Mouse (Mus musculus) kidney, embryonic 16.5 days (tissue): ENCODE measurements around the gene Mat1a. TPM values are rescaled to one million over a fixed set of nuclear protein-coding genes. Genes with fewer than 3 reads are reported as not detected.

Experiments
- ATAC-seq: fragments of 200-750 bp; cut with Nextera tagmentation; 2 replicates; pipeline ENCODE4 v1.8.0; 2017; ENCODE audit warnings: moderate TSS enrichment; ENCODE audit not compliant: low FRiP score, low TSS enrichment
- H3K27ac ChIP-seq: fragments of 300-500 bp; sonication (generic); 2 replicates; pipeline ENCODE4 v1.5.1; 2014; ENCODE audit warnings: low read length
- H3K27me3 ChIP-seq: fragments of 300-500 bp; sonication (generic); 2 replicates; pipeline ENCODE4 v1.6.1; 2014; ENCODE audit warnings: low read length, control low read depth, mixed read lengths; ENCODE audit not compliant: insufficient read depth
- H3K36me3 ChIP-seq: fragments of 300-500 bp; sonication (generic); 2 replicates; pipeline ENCODE4 v1.6.1; 2014; ENCODE audit warnings: low read length, control low read depth, mixed read lengths; ENCODE audit not compliant: insufficient read depth
- H3K4me1 ChIP-seq: fragments of 300-500 bp; sonication (generic); 2 replicates; pipeline ENCODE4 v1.6.1; 2014; ENCODE audit warnings: low read length, control low read depth, mixed read lengths; ENCODE audit not compliant: insufficient read depth
- H3K4me2 ChIP-seq: fragments of 300-500 bp; sonication (generic); replicated peaks from 2 replicates; pipeline ENCODE4 v1.6.1; 2014; ENCODE audit warnings: low read depth, low read length
- H3K4me3 ChIP-seq: fragments of 300-500 bp; sonication (generic); 2 replicates; pipeline ENCODE4 v1.5.1; 2014; ENCODE audit warnings: mild to moderate bottlenecking, low read length
- H3K9ac ChIP-seq: fragments of 300-500 bp; sonication (generic); replicated peaks from 2 replicates; pipeline ENCODE4 v1.6.1; 2014; ENCODE audit warnings: low read length
- H3K9me3 ChIP-seq: fragments of 300-500 bp; sonication (generic); 2 replicates; pipeline ENCODE4 v1.6.1; 2016; ENCODE audit warnings: low read length, control low read depth
- WGBS: fragments of 180-500 bp; shearing (Covaris S2); extraction: QIAGEN DNeasy Blood & Tissue Kit; methylation state at CpG from one replicate; pipeline ENCODE4 v1.1.7; 2014; 5-methylcytosine and 5-hydroxymethylcytosine counted together
- polyA plus RNA-seq: library from polyadenylated mRNA; unstranded; fragments of >200 nt; fragmentation: Nextera tagmentation; extraction: Ambion mirVana; gene quantifications from 2 replicates; pipeline ENCODE4 v1.2.1, GENCODE M21; 2015

Mat1a gene
- polyA plus RNA-seq, 1 experiment from 2014 or later: 0.54 TPM

DNA sequence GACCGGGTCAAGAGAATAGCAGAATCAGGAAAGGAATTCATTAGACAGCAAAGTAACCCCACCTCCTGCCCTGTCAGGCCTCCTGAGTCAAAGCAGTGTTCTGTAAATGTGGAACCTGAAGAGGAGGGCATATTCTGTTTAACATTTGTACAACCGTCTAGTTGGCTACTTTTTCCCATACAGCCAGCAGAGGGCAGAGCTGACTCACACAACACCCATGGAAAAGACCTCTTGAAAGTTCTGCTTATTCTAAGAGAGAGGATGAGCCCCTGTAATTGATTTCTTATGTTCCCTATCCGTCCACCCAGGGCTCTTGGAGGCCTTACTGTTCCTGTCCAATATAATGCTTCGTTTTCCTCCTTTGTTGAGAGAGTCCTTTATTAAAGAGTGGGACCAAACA is 23.2 kb downstream of the Mat1a start:
- Histone ChIP-seq H3K4me3 (no peak overlapping the region), H3K36me3 (no peaks in the 10 kb centered on the region), H3K4me2 (no peak overlapping the region), H3K27me3 (no peaks in the 10 kb centered on the region), H3K9me3 (no peaks in the 10 kb centered on the region), H3K27ac (no peak overlapping the region), H3K4me1 (no peaks in the 10 kb centered on the region), H3K9ac (no peak overlapping the region)
- WGBS: 14% methylated on average over 4 of the region's 4 CpGs
- ATAC-seq: no peak

DNA sequence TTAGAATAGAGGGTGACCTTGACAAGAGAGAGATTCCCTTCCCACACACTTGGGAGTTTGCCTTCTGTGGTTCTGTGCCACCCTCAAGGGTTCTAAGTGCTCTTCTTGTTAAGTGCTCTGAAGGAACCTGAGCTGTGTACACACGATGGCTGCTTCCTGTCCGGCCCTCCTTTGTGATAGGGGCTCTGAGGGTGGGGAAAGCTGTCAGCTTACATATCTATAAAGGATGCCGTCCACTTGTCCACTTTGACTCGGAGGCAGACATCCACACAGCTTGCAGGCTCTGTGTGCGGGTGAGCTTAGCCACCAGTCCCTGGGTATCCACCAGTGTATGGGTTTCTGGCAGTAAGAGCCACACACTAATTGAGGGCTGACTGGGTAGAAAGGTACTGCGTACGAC is 26.7 kb downstream of the Mat1a start, which contains the start of gene Sftpa1:
Gene Sftpa1 (plus strand): TSS at position 243 of the 400 bp plus-strand sequence.
- Histone ChIP-seq H3K4me1 (no peaks in the 10 kb centered on the region), H3K27ac (no peak within 1 kb of the TSS), H3K4me3 (no peak within 1 kb of the TSS), H3K36me3 (no peaks in the 10 kb centered on the region), H3K9ac (no peak within 1 kb of the TSS), H3K27me3 (no peaks in the 10 kb centered on the region), H3K4me2 (no peak within 1 kb of the TSS), H3K9me3 (no peaks in the 10 kb centered on the region)
- ATAC-seq: no peak
- 79% methylated on average over 7 of the region's 7 CpGs for WGBS

GRCm38 (mm10) chr14:41137006-41137405 is 32.2 kb downstream of the Mat1a start:
- Histone ChIP-seq H3K27me3 (no peaks in the 10 kb centered on the region), H3K4me3 (no peak overlapping the region), H3K27ac (no peak overlapping the region), H3K4me1 (no peaks in the 10 kb centered on the region), H3K9me3 (no peaks in the 10 kb centered on the region), H3K4me2 (no peak overlapping the region), H3K36me3 (no peaks in the 10 kb centered on the region), H3K9ac (no peak overlapping the region)
- no peak for ATAC-seq

- no peak overlapping the region for H3K4me2 ChIP-seq
- no peak overlapping the region for H3K27ac ChIP-seq
- no peaks in the 10 kb centered on the region for H3K27me3 ChIP-seq
- H3K9ac ChIP-seq: no peak overlapping the region
- H3K9me3 ChIP-seq: no peaks in the 10 kb centered on the region
- H3K4me3 ChIP-seq: no peak overlapping the region
- H3K36me3 ChIP-seq: no peaks in the 10 kb centered on the region
- ATAC-seq: no peak
- WGBS: 87% methylated on average over 1 of the region's 1 CpGs
- H3K4me1 ChIP-seq: no peaks in the 10 kb centered on the region
Measured at GRCm38 (mm10) chr14:41140686-41141085, 35.9 kb downstream of the Mat1a start.

- Histone ChIP-seq H3K27me3 (no peaks in the 10 kb centered on the region), H3K36me3 (no peaks in the 10 kb centered on the region), H3K9ac (no peak overlapping the region), H3K4me1 (no peaks in the 10 kb centered on the region), H3K27ac (no peak overlapping the region), H3K4me2 (no peak overlapping the region), H3K4me3 (no peak overlapping the region), H3K9me3 (no peaks in the 10 kb centered on the region)
- no peak for ATAC-seq
- 44% methylated on average over 6 of the region's 6 CpGs for WGBS
Measured at GRCm38 (mm10) chr14:41146035-41146434, 41.2 kb downstream of the Mat1a start.

DNA sequence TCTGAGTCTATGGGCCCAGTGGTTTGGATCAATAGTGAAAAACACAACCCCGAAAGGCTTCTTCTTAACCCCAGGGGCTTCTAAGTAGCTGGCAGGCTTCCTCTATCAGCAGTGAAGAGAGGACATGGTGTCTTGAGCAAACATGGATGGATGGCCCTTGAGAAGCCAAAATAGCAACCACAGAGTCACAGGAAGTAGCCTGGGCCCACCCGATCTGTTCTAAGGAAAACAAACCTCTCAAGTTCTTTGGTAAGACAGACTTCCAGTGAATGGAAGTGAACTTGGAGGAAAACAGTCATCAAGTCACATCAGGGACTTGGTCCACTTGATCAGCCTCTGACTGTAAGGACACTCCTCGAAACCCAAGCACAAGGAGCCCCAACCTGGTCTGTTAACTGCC is 42.1 kb downstream of the Mat1a start:
- Histone ChIP-seq H3K4me2 (no peak overlapping the region), H3K36me3 (no peaks in the 10 kb centered on the region), H3K9me3 (no peaks in the 10 kb centered on the region), H3K27me3 (no peaks in the 10 kb centered on the region), H3K9ac (no peak overlapping the region), H3K4me3 (no peak overlapping the region), H3K4me1 (no peaks in the 10 kb centered on the region), H3K27ac (no peak overlapping the region)
- no peak for ATAC-seq
- WGBS: 83% methylated on average over 3 of the region's 3 CpGs

- H3K4me3 ChIP-seq: no peak overlapping the region
- H3K27ac ChIP-seq: no peak overlapping the region
- H3K4me2 ChIP-seq: no peak overlapping the region
- no peak overlapping the region for H3K9ac ChIP-seq
- H3K27me3 ChIP-seq: no peaks in the 10 kb centered on the region
- ATAC-seq: no peak
- no peaks in the 10 kb centered on the region for H3K4me1 ChIP-seq
- 88% methylated on average over 2 of the region's 2 CpGs for WGBS
- H3K9me3 ChIP-seq: no peaks in the 10 kb centered on the region
- H3K36me3 ChIP-seq: no peaks in the 10 kb centered on the region
Measured at GRCm38 (mm10) chr14:41147356-41147755, 42.5 kb downstream of the Mat1a start.

DNA sequence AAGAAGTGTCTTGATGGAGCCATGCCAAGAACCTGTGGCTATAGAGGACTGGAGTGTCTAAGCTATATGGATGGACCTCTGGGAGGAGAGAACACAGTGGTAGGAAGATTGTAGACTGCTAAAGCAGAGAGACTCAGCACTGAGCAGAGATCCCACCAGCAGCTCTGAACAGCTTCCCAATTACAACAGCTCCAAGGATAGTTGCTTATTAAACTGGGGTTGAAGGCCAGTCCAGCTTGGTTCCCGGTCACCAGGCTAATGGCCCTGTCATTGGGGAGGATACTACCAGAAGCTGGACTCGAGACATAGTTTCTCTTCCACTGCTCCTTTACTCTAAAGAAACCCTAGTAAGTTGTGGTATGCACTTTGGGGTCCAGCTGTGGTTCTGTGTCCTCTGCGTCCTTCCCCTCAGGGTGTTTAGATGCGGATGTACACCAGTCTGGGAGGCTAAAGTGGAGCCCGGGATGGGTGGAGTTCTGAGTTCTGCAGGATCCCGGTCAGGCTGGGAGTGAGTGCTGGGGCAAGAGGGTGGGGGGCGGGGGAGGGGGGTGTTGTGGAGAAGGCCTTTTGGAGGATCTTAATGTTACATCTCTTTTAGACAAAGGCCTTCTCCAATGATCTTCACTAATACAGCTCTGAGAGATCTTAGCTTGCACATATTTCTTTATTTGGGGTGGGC is 46.5 kb downstream of the Mat1a start, which contains the start of gene Mbl1:
Gene Mbl1 (plus strand): TSS at position 239 of the 679 bp plus-strand sequence.
- Histone ChIP-seq H3K27me3 (no peaks in the 10 kb centered on the region), H3K9me3 (no peaks in the 10 kb centered on the region), H3K4me3 (no peak within 1 kb of the TSS), H3K27ac (no peak within 1 kb of the TSS), H3K9ac (no peak within 1 kb of the TSS), H3K36me3 (no peaks in the 10 kb centered on the region), H3K4me1 (no peaks in the 10 kb centered on the region), H3K4me2 (no peak within 1 kb of the TSS)
- WGBS: 79% methylated on average over 7 of the region's 7 CpGs
- no peak for ATAC-seq

GRCm38 (mm10) chr14:41160076-41160475 is 55.2 kb downstream of the Mat1a start:
- Histone ChIP-seq H3K4me2 (no peak overlapping the region), H3K4me3 (no peak overlapping the region), H3K4me1 (no peaks in the 10 kb centered on the region), H3K9ac (no peak overlapping the region), H3K27ac (no peak overlapping the region), H3K36me3 (no peaks in the 10 kb centered on the region), H3K27me3 (no peaks in the 10 kb centered on the region), H3K9me3 (no peaks in the 10 kb centered on the region)
- ATAC-seq: no peak
- 87% methylated on average over 4 of the region's 4 CpGs for WGBS

DNA sequence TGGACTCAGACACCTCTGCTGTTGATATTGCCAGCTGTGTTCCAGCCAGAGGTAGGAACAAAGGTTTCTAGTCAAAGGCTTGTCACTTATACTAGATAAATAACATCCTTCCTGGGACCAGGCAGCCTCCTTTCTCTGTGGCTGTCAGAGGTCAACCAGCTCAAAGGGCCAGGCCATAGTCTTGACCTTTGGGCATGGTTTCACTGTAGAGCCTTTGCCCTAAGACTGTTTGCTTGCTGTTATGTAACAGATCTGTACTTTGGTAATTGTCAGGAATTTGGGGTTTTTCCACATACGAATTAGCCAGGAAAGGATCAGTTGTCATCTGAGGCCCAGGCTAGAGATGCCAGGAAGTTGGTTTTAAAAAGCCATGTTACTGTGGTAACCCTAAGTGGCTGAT is 55.9 kb downstream of the Mat1a start:
- H3K4me1 ChIP-seq: no peaks in the 10 kb centered on the region
- H3K9ac ChIP-seq: no peak overlapping the region
- no peak overlapping the region for H3K4me3 ChIP-seq
- no peak overlapping the region for H3K27ac ChIP-seq
- no peaks in the 10 kb centered on the region for H3K9me3 ChIP-seq
- H3K4me2 ChIP-seq: no peak overlapping the region
- 41% methylated on average over 1 of the region's 1 CpGs for WGBS
- no peak for ATAC-seq
- H3K27me3 ChIP-seq: no peaks in the 10 kb centered on the region
- H3K36me3 ChIP-seq: no peaks in the 10 kb centered on the region
